Mouse (Mus musculus) spleen, adult 2 months (tissue): ENCODE data around the gene Kcnq5.

Experiments used
- CTCF ChIP-seq: fragments of 200-500 bp; IDR thresholded peaks from 2 replicates; pipeline ENCODE4 v1.5.1; 2011; ENCODE audit warnings: mild to moderate bottlenecking, inconsistent platforms; ENCODE audit not compliant: insufficient read depth, insufficient read length, insufficient replicate concordance; ENCODE audit errors: extremely low read depth
- POLR2A ChIP-seq: fragments of 200-500 bp; IDR thresholded peaks from 2 replicates; pipeline ENCODE4 v1.6.1; 2011; ENCODE audit warnings: low read depth, low read length, inconsistent platforms

- TF ChIP-seq CTCF (no peak), POLR2A (no peak)
Observed at GRCm38 (mm10) chr1:21773931-21774330, 187.8 kb downstream of the Kcnq5 start.
